Mouse (Mus musculus) left cerebral cortex, adult 8-10 months (tissue): ENCODE results near the gene Vmn2r94. TPM values are rescaled to one million over a fixed set of nuclear protein-coding genes. Genes with fewer than 3 reads are reported as not detected.

Experiments
- DNase-seq, 2 experiments: peaks; one replicate each; pipeline ENCODE4 v3.0.0; 2022; ENCODE audit warnings: low spot score in 2 of 2
- total RNA-seq, 4 experiments: library from RNA; stranded (reverse); gene quantifications; 2 replicates each; pipeline ENCODE4 v1.2.4; 2022

Vmn2r94 gene
- not detected for total RNA-seq

GRCm38 (mm10) chr17:18277656-18278055, at the start of gene Vmn2r94:
Gene Vmn2r94, minus strand, starts transcription at chr17:18277756.
- DNase-seq: no peak

- no peak for DNase-seq
Measured at GRCm38 (mm10) chr17:18323031-18323430, 45.5 kb upstream of the Vmn2r94 start.

GRCm38 (mm10) chr17:18297799-18298198, 20.2 kb upstream of the Vmn2r94 start, which contains the start of gene Vmn2r93:
Gene Vmn2r93, plus strand, starts transcription at chr17:18298099.
- DNase-seq: no peak

- no peak for DNase-seq
Measured at GRCm38 (mm10) chr17:18236931-18237330, 40.6 kb downstream of the Vmn2r94 start.

GRCm38 (mm10) chr17:18231996-18232395, 45.6 kb downstream of the Vmn2r94 start:
- no peak for DNase-seq

- no peak for DNase-seq
Measured at GRCm38 (mm10) chr17:18221300-18221699, 56.3 kb downstream of the Vmn2r94 start.

Other genes starting within 250 kb of the Vmn2r94 start
- under 1 TPM in 1 of 4 experiments, not detected in 3; 0.07 TPM for gene Vmn2r124, start 228.3 kb downstream of the Vmn2r94 start, total RNA-seq
- gene Vmn2r91, start 192.7 kb downstream of the Vmn2r94 start, total RNA-seq: not detected
- not detected for gene Vmn2r92, start 125.9 kb downstream of the Vmn2r94 start, total RNA-seq
- gene Vmn2r93, start 20.3 kb upstream of the Vmn2r94 start, total RNA-seq: not detected
- not detected for gene Vmn2r95, start 146.3 kb upstream of the Vmn2r94 start, total RNA-seq